Mouse (Mus musculus) heart, embryonic 12.5 days (tissue): ENCODE measurements at regions not wholly inside any gene's neighbourhood (a gene's known extent, or its start where the extent isn't known, plus 50 kb on each side); places are given as distances from the start of the nearest gene placed in this dataset.

Source experiments
- ATAC-seq: fragments of 200-750 bp; cut with Nextera tagmentation; 2 replicates; pipeline ENCODE4 v1.8.0; 2017; ENCODE audit warnings: moderate TSS enrichment, moderate library complexity; ENCODE audit not compliant: insufficient number of reproducible peaks, low FRiP score
- H3K27ac ChIP-seq: fragments of 300-500 bp; sonication (generic); 2 replicates; pipeline ENCODE4 v1.5.1; 2016; ENCODE audit warnings: mild to moderate bottlenecking, moderate library complexity; ENCODE audit not compliant: poor library complexity, severe bottlenecking
- H3K27me3 ChIP-seq: fragments of 300-500 bp; sonication (generic); replicated peaks from 2 replicates; pipeline ENCODE4 v1.6.1; 2016; ENCODE audit warnings: mild to moderate bottlenecking, moderate library complexity
- H3K36me3 ChIP-seq: fragments of 300-500 bp; sonication (generic); 2 replicates; pipeline ENCODE4 v1.6.1; 2016; ENCODE audit warnings: mild to moderate bottlenecking, moderate library complexity
- H3K4me1 ChIP-seq: fragments of 300-500 bp; sonication (generic); replicated peaks from 2 replicates; pipeline ENCODE4 v1.6.1; 2016; ENCODE audit warnings: mild to moderate bottlenecking
- H3K4me2 ChIP-seq: fragments of 300-500 bp; sonication (generic); 2 replicates; pipeline ENCODE4 v1.6.1; 2016; ENCODE audit warnings: mild to moderate bottlenecking, moderate library complexity
- H3K4me3 ChIP-seq: fragments of 300-500 bp; sonication (generic); 2 replicates; pipeline ENCODE4 v1.5.1; 2016; ENCODE audit warnings: mild to moderate bottlenecking
- H3K9ac ChIP-seq: fragments of 300-500 bp; sonication (generic); 2 replicates; pipeline ENCODE4 v1.6.1; 2016; ENCODE audit warnings: mild to moderate bottlenecking, moderate library complexity
- H3K9me3 ChIP-seq: fragments of 300-500 bp; sonication (generic); replicated peaks from 2 replicates; pipeline ENCODE4 v1.6.1; 2016; ENCODE audit warnings: mild to moderate bottlenecking, moderate library complexity
- WGBS: fragments of 180-500 bp; shearing (Covaris S2); methylation state at CpG from one replicate; pipeline ENCODE4 v1.1.7; 2016; 5-methylcytosine and 5-hydroxymethylcytosine counted together

DNA sequence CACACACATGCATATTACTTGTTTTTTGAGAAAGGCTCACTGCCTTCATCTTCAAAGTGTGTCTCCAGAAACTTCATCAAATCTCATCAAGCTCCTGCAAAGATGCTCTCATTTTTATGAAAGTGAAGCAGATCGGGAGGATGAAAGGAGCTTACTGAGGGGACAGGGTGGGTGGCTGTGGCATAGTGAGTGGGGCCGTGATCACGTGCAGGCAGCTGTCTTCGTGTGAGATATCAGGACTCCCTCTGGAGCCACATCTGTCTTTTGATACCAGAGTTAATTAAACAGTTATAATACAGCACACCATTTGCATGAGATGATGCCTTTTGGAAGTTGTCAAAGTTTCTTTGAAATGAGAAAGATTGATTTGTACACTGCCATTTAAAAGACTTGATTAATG lies 180.0 kb upstream of the Tmtc4 start:
- H3K27me3 ChIP-seq: no peaks in the 10 kb centered on the region
- no peak overlapping the region for H3K27ac ChIP-seq
- H3K4me3 ChIP-seq: no peak overlapping the region
- no peaks in the 10 kb centered on the region for H3K4me1 ChIP-seq
- no peak overlapping the region for H3K4me2 ChIP-seq
- no peak for ATAC-seq
- WGBS: 63% methylated on average over 4 of the region's 4 CpGs
- no peaks in the 10 kb centered on the region for H3K36me3 ChIP-seq
- no peak overlapping the region for H3K9ac ChIP-seq
- H3K9me3 ChIP-seq: no peaks in the 10 kb centered on the region

DNA sequence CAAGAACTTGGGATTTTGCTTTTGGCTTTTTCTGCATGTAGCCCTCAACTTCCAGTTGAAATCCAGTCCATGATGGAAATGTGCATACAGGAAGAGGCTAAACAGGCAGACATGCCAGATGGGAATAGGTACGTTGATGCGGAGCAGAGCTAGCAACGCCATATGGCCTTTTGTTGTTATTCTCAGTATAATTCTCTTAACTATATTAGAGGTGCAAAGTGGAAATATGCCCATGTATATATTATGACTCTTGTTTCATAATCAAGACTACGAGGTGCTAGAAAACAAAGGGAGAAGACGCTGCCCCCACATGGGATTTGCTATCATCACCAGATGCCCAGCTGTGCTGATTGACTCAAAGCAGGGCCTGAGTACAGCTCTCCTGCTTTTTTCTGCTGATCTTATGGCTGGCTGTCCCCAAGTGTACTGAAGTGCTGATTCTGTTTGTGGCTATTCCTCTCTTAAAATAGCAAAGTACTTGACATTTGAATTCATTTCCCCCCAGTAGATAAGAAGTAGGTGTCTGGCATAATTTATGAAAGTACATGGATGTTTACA lies 159.7 kb upstream of the Tmtc4 start:
- ATAC-seq: no peak
- H3K36me3 ChIP-seq: no peaks in the 10 kb centered on the region
- WGBS: 49% methylated on average over 5 of the region's 5 CpGs

GRCm38 (mm10) chr14:123138743-123139705 lies 155.2 kb upstream of the Tmtc4 start:
- H3K27ac ChIP-seq: no peak overlapping the region
- ATAC-seq: no peak
- no peaks in the 10 kb centered on the region for H3K27me3 ChIP-seq
- 57% methylated on average over 6 of the region's 6 CpGs for WGBS
- no peak overlapping the region for H3K9ac ChIP-seq
- no peak overlapping the region for H3K4me3 ChIP-seq
- H3K9me3 ChIP-seq: no peaks in the 10 kb centered on the region
- no peak overlapping the region for H3K4me2 ChIP-seq
- H3K36me3 ChIP-seq: no peaks in the 10 kb centered on the region
- peaks cover 6% of the 10 kb centered on the region for H3K4me1 ChIP-seq

More for the DNA sequence above, 159.7 kb upstream of the Tmtc4 start:
- H3K4me2 ChIP-seq: no peak overlapping the region
- H3K27me3 ChIP-seq: no peaks in the 10 kb centered on the region
- no peaks in the 10 kb centered on the region for H3K9me3 ChIP-seq
- H3K27ac ChIP-seq: no peak overlapping the region
- H3K4me3 ChIP-seq: no peak overlapping the region
- H3K9ac ChIP-seq: no peak overlapping the region
- H3K4me1 ChIP-seq: peaks cover 6% of the 10 kb centered on the region

GRCm38 (mm10) chr14:123133979-123134378 lies 150.1 kb upstream of the Tmtc4 start:
- 32% methylated on average over 1 of the region's 1 CpGs for WGBS
- H3K27ac ChIP-seq: no peak overlapping the region
- no peaks in the 10 kb centered on the region for H3K36me3 ChIP-seq
- H3K4me3 ChIP-seq: no peak overlapping the region
- no peaks in the 10 kb centered on the region for H3K9me3 ChIP-seq
- no peak overlapping the region for H3K9ac ChIP-seq
- H3K27me3 ChIP-seq: no peaks in the 10 kb centered on the region
- no peaks in the 10 kb centered on the region for H3K4me1 ChIP-seq
- H3K4me2 ChIP-seq: no peak overlapping the region
- no peak for ATAC-seq

DNA sequence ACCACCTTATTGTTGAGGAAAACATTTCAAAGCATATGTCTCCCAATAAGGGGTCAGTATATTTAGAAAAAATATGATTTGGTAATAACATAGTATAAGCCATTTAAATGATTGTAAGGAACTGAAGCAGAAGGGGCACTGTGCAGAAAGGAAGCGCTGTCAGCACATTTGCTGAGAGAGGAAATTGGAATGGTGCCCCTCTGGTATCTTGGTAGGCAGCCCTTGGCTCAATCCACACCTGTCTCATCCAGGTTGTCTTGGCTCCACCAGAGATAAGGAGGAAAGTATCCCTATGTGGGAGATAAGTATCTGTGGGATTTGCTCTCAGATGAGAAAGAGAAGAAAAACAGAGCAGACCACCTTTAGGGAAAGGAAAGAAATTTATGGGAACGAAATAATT lies 136.5 kb upstream of the Tmtc4 start:
- Histone ChIP-seq H3K4me2 (no peak overlapping the region), H3K4me1 (no peaks in the 10 kb centered on the region), H3K4me3 (no peak overlapping the region), H3K36me3 (no peaks in the 10 kb centered on the region), H3K27ac (no peak overlapping the region), H3K27me3 (no peaks in the 10 kb centered on the region), H3K9me3 (peaks cover 11% of the 10 kb centered on the region), H3K9ac (no peak overlapping the region)
- ATAC-seq: no peak
- 67% methylated on average over 2 of the region's 2 CpGs for WGBS

DNA sequence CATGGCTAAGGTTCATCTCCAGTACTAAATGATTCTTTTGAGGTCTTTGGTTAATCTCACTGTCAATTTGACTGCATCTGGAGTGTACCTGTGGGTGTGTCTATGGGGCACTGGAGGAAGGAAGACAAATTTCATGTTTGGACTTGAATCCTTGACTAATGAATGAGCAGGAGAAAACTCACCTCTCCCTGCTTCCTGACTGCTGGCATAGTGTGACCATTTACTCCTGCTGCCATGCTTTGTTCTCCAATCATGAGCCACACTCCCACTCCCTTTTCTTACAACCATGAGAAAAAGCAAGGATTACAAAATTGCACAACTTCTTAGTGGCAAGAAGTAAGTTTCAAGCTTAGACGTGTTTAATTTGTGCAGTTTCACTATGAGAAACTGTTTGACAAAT lies 132.5 kb upstream of the Tmtc4 start:
- no peaks in the 10 kb centered on the region for H3K9me3 ChIP-seq
- no peak overlapping the region for H3K9ac ChIP-seq
- no peak overlapping the region for H3K4me3 ChIP-seq
- H3K27me3 ChIP-seq: no peaks in the 10 kb centered on the region
- H3K4me2 ChIP-seq: no peak overlapping the region
- 79% methylated on average over 1 of the region's 1 CpGs for WGBS
- no peaks in the 10 kb centered on the region for H3K4me1 ChIP-seq
- no peaks in the 10 kb centered on the region for H3K36me3 ChIP-seq
- no peak for ATAC-seq
- no peak overlapping the region for H3K27ac ChIP-seq

GRCm38 (mm10) chr14:123110533-123110932 lies 126.7 kb upstream of the Tmtc4 start:
- Histone ChIP-seq H3K4me3 (no peak overlapping the region), H3K27ac (no peak overlapping the region), H3K4me1 (no peaks in the 10 kb centered on the region), H3K36me3 (no peaks in the 10 kb centered on the region), H3K9ac (no peak overlapping the region), H3K27me3 (no peaks in the 10 kb centered on the region), H3K4me2 (no peak overlapping the region), H3K9me3 (no peaks in the 10 kb centered on the region)
- WGBS: 58% methylated on average over 2 of the region's 2 CpGs
- no peak for ATAC-seq

DNA sequence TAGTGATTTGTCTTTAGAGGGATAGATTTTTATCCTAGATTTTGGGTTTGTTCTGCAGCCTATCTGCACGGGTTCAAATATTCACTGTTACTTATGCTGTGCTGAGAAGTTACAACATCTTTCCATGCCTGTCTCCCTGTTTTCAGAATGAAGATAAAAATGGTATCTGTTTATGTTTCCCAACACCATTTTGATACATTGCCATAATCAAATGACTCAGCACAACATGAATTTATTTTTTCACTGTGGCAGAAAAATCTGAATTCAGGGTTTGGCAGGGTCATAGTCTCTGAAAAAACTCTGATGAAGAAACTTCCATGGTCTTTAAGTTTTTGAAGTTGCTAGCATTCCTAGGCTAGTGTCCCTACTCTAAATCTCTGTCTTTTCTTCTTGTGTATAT lies 116.5 kb upstream of the Tmtc4 start:
- Histone ChIP-seq H3K36me3 (no peaks in the 10 kb centered on the region), H3K27ac (no peak overlapping the region), H3K9ac (no peak overlapping the region), H3K4me3 (no peak overlapping the region), H3K4me1 (no peaks in the 10 kb centered on the region), H3K4me2 (no peak overlapping the region), H3K9me3 (no peaks in the 10 kb centered on the region), H3K27me3 (no peaks in the 10 kb centered on the region)
- 62% methylated on average over 1 of the region's 1 CpGs for WGBS
- ATAC-seq: no peak

DNA sequence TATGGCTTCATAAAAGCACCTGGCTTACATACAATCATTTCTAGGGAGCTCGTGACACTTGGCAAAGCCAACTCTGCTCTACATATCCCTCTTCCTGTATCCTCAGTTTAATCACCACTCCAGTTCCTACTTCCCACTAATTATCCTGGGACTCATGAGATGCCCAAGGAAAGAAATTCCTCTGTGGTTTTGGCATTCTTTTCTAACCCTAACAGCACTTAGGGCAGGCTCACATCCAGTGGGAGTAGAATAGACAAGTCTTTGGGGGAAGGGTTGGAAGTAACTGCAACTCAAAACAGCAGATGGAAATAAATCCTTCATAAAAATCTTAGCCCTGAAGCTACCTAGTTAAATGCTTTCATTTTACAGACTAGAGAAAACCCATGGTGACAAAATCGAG lies 112.3 kb upstream of the Tmtc4 start:
- Histone ChIP-seq H3K4me3 (no peak overlapping the region), H3K9ac (no peak overlapping the region), H3K9me3 (no peaks in the 10 kb centered on the region), H3K36me3 (no peaks in the 10 kb centered on the region), H3K27me3 (no peaks in the 10 kb centered on the region), H3K4me1 (no peaks in the 10 kb centered on the region), H3K4me2 (no peak overlapping the region), H3K27ac (no peak overlapping the region)
- WGBS: 78% methylated on average over 2 of the region's 2 CpGs
- ATAC-seq: no peak

- no peaks in the 10 kb centered on the region for H3K4me1 ChIP-seq
- H3K27ac ChIP-seq: no peak overlapping the region
- H3K4me2 ChIP-seq: no peak overlapping the region
- H3K4me3 ChIP-seq: no peak overlapping the region
- no peak for ATAC-seq
- no peak overlapping the region for H3K9ac ChIP-seq
- H3K9me3 ChIP-seq: no peaks in the 10 kb centered on the region
- H3K36me3 ChIP-seq: no peaks in the 10 kb centered on the region
- 79% methylated on average over 1 of the region's 1 CpGs for WGBS
- no peaks in the 10 kb centered on the region for H3K27me3 ChIP-seq
Measured at GRCm38 (mm10) chr14:123082065-123082464, 98.2 kb upstream of the Tmtc4 start.

DNA sequence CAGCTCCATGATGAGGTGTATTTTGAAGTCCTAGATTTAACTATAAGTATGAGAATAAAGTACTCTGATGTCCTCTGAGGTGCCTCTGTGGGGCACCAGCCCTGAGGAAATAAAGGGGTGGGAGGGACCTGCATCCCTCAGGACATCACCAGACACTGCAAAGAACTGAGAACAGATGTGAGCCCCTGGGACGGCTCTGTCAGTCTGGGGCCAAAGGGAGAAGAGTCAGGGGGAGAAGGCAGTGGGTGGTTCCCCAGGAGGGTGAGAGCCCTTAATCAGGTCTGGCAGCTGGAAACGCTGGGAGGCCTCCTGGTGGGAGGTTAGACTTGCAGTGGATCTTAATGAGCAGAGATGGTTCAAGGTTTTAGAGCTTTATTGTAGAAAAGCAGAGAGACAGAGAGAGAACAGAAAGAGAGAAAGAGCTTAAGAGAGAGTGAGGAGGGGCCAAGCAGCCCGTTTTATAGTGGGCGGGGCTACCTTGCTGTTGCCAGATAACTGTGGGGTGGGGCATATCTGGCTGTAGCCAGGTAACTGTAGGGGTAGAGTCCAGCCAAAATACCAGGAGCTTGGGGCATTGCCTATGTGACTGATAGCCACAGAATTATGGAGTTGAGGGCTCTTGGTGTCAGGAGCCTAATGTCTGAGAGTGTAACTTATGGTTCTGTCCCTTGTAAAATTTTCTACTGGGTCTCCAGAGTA lies 97.3 kb upstream of the Tmtc4 start:
- no peak overlapping the region for H3K4me2 ChIP-seq
- 30% methylated on average over 4 of the region's 4 CpGs for WGBS
- H3K4me1 ChIP-seq: no peaks in the 10 kb centered on the region
- ATAC-seq: no peak
- H3K27me3 ChIP-seq: no peaks in the 10 kb centered on the region
- H3K9ac ChIP-seq: no peak overlapping the region
- H3K9me3 ChIP-seq: no peaks in the 10 kb centered on the region
- no peak overlapping the region for H3K27ac ChIP-seq
- H3K36me3 ChIP-seq: no peaks in the 10 kb centered on the region
- no peak overlapping the region for H3K4me3 ChIP-seq
